Mouse (Mus musculus): ENCODE data around the gene Tmem254a.
"Not testable (repeated sequence)": the region's sequence is repeated elsewhere in the genome, so short reads cannot be mapped to it uniquely, and the experiment has no call there.

Gene Tmem254a

DNA sequence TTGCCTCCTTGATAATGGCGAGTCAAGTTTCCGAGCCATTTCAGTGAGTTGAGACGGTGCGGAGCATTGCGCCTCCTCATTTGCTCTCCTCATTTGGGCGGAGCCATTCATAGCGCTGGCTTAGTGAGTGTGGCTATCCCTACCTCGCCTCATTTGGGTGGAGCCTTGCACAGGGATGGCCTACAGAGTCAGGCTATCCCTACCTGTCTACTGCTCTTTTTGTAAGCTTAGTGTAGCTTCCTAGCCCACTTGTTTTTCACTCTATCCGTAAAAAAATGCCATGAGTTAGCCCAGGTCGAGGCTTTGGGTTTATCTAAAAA, at the start of gene Tmem254a:
Gene Tmem254a, minus strand, starts transcription at position 111 of the 320 bp plus-strand sequence.
- DNase-seq = not testable (repeated sequence)

DNA sequence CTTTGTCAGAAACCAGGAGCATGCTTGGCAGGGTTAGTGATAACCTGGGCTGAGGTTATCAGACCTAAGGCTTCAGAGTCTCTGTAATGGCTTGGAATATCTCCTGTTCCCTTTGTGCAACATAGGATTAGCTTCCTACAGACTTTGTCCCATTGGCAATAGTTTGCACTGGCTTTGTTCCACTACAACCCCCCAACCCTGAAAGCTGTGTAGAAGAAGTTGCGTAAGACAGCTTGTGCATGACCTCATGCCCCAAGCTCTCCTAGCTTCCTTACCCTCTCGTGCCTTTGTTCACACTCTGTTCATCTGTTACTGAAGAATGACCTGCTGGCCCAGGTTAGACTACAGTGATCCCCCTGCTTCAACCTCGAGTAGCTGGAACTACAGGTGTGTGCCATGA, 30.4 kb upstream of the Tmem254a start:
- not testable (repeated sequence) for DNase-seq

DNA sequence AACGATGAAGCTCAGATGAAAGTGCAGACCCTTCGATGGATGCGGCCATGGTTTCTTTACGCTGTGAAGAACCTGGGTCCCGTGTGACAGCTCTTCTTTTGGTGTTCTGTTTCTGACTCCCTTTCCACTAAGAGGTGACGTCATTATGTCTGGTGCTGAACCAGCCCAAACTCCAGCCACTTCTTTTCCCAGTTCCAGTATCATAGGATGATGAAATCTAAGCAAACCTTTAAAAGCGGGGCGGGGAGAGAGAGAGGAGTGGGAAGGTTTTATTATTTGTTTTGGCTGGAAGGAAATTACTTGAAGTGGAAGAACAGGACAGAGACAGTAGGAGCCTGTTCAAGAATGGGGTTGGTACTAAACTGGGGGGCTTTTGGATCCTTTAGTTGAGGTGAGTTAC, 10.5 kb upstream of the Tmem254a start, which contains the start of gene Cphx1:
Gene Cphx1, plus strand, starts transcription at position 301 of the 400 bp plus-strand sequence.
- not testable (repeated sequence) for DNase-seq

DNA sequence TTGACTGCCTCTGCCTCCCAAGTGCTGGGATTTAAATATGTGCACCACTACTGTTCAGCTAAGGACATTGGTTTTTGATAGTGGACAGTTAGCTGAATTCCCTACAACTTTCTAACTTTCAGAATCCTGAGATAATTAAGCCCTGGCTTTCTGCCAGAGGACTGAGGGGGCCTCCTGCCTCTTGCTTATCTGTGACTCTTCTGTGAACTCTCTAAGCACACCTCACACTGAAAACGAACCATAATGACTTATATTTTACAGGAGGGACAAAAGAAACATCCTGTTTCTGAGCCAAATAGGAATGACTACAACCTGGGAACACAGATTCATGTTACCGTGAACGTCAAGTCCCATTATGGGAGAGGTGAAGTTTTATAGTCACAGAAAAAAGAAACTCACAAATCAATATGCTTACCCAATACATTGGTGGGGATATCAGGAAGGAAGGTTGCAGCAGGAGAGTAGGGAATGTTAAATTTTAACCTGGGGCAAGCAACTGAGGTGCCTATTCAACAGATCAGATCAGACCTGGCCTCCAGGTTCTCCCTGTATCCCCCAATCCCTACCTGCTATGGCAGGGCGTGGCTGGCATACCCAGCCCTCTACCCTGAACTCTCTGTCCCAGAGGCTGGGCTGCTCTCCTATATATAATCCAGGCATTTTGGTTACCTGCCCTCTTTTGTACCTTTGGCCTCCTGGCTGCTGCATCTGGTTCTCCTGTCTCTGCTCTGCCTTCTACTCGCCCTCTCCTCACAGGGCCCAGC, 9.6 kb upstream of the Tmem254a start:
- DNase-seq = not testable (repeated sequence)

DNA sequence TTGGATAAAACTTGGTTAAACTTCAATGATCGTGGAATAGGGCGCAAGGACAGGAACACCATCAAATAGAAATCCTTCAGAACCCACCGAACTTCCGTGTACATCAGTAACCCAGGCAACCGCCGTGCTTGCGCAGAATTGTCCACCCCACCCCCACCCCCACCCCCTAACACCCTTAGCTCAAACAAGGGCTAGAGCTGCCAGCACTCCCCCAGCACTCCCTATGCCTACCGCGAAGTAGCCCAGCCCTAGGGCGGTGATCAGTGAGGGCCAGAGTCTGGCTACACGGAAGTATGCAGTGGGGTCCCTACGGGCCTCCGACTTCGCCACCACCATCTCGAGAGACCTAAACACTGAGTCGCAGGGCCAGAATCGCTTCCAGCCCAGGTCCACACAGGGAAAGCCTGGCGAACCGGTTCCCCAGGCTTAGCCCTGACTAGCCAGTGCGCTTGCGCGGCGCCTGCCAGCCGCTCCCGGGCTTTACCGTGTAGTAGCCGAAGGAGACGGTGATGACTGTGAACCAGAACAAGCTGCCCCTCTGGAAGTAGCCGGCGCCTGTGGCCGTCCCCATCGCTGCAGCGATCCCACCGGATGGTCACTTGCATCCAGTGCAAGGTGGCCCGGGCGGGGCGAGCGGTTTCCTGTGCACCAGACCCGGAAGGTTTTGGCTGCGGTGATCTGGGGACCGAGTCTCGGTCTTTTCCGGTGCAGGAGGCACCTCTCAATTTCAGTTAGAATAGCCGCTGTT, 484 bp downstream of the Tmem254a start:
- DNase-seq = not testable (repeated sequence)

DNA sequence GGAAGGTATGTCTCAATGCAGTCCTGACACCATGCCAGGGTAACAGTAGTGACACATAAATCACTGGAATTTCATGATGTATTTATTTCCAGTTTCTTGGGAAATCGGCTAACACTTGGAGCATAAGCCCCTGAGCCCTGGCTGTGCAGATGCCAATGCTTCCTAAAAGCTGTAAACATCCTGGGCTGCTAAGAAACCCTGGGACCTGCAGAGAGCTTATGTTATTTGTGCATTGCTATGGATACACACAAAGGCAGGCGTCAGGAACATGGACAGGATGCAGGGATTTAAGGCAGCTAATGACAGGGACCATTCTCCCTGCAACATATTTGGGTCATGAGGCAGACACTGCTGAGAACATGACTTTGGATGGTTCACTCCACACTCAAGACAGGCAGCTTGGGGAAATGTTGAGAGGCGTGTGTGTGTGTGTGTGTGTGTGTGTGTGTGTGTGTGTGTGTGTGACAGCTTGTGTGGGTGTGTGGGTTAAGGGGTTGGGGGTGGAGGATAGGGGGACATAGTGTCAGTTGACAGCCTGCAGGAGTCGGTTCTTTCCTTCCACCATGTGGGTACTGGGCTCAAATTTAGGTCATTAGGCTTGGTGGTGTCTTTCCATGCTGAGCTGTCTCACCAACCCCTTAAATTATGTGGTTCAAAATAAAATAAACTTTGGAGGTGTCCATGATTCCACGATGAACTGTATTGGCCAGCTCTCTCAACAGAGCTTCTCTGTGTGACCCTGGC, 8.9 kb downstream of the Tmem254a start:
- not testable (repeated sequence) for DNase-seq

DNA sequence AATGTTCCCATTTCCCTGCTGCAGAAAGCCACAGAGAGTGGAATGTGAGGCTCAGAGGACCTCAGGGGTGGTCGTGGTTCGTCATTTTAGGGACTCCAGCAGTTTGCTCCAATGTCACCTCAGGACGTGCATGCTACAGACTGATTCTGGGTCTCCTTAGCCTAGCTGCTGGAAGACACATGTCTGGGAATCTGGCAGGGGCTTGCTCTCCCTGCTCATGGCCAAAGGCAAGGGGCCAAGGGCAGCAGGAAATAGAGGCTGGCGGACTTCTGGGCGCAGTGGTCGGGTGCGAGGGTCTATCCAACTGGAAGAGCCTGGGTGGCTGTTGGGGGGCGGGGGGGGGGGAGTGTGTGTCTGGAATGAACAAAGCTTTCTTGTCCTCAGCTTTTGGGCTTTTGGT, 18.5 kb downstream of the Tmem254a start:
- not testable (repeated sequence) for DNase-seq

DNA sequence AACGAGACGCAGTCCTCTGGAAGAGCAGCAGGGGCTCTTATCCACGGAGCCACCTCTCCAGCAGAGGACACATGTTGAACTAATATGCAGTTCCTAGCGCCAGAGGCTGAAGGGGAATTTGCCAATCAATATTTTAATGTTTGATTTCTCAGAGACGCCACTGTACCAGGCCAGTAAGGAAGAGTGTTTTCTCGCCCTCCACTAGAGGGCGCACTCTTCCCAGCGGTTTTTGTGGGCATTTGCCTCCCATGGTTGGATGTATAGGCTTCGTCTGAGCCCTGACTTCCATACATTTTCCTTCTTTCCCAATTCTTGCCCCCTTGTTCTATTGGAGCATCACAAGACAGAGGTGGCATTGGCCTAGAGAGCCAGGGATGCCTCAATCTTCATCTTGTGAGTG, 20.2 kb downstream of the Tmem254a start:
- not testable (repeated sequence) for DNase-seq

DNA sequence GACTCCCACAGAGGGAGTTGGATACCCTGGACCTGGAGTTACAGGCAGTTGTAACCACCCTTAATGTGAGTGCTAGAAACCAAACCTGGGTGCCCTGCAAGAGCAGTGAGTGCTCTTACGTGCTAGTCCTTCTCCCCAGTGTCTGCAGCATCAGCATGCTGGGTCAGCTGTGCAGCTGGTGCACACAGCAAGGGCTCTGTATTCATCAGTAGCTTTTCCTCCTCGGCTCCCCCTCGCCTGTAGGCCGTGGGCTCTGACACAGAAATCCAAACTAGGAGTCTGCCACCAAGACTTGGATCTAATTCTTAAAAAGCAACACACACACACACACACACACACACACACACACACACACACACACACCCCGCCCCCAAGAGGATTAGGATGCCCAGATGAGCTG, 22.2 kb downstream of the Tmem254a start:
- not testable (repeated sequence) for DNase-seq

DNA sequence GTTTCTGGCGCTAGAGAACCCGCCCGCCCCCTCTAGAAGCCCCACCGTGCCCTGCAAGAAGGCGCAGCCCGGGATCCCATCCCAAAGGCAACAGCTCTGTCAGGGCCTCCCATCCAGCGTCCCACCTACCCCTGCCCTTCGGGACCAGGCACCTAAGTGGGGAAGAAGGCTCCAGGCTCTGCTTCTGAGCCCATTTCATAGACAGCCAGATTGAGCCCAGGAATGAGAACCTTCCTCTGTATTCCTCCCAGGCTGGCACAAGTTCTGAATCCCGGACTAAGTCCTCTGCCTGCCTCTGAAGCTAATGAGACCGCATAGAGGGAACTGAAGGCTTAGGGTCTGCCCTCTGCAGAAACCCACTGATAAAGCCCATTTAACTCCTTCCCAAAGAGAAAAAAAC, 24.5 kb downstream of the Tmem254a start, which contains the start of gene Plac9a:
Gene Plac9a, minus strand, starts transcription at position 101 of the 400 bp plus-strand sequence.
- not testable (repeated sequence) for DNase-seq

DNA sequence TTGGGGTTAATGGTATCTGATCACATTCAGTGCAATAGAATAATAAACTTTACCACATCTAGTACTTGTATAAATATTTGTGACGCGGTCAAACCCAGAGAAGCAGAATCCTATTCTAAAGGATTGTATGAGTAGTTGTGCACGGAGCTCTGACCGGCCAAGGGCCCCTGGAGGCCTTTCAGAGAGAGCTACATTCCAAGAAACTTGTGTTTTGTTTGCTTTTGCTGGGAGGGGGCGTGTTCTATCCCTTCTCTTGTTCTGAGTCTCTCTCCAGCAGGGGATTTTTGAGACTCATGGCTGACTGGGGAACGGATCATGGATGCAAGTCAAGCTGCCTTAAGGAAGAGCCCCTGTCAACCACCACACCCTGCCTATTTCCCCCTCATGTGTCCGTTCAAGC, 31.8 kb downstream of the Tmem254a start:
- DNase-seq = not testable (repeated sequence)

DNA sequence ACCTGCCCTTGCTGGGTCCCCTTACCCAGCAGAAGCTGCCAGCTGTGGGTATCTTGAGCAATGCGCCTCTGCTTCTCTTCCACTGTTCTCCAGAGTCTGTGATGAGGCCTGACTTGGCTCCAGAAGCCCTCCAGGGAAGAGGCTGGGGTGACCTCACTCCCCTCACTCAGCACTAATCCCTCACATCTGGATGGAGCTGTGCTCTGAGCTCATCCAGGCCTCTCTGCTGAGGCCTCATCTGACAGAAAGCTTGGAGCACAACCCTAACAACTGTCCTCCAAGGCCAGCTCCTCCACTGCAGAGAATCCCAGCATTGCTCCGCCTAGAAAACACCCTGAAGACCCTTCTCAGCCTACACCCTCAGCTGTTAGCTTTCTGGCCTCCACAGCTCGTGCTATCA, 32.9 kb downstream of the Tmem254a start:
- DNase-seq = not testable (repeated sequence)

DNA sequence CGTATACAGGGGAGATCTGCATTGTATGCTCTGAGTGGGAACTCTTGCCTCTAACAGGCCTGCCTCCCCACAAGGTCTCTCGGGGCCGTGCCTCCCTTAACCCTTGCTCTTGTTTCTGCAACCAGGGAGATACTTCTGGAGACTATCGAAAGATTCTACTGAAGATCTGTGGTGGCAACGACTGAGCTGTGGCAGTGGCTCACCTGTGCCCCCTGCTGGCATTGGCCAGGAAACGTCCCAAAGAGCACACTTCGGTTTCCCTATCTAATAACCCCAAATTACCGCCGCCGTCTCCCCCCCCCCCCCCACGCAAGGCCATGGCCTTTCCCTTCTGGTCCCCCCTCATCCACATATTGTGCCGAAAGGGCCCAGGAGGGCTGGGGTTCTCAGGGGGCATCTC, 41.6 kb downstream of the Tmem254a start:
- DNase-seq = not testable (repeated sequence)

DNA sequence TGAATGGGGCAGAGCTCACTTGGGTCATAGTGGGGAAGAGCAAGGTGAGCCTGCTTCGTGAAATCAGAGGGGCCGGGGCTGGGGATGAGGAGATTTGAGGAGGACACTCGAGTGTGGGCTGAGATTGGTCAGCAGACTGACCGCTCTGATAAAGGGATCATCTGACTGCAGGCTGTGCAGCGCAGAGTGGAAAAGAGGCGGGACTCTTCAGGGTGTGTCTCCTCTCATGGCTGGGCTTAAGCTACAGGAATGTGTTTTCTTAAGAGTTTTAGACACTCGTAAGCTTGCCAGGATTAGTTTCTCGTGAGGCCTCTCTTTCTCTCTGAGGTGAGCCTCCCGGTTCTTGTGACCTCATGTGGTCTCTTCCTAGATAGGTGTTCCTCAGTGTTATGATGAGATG, 45.7 kb downstream of the Tmem254a start:
- DNase-seq = not testable (repeated sequence)

DNA sequence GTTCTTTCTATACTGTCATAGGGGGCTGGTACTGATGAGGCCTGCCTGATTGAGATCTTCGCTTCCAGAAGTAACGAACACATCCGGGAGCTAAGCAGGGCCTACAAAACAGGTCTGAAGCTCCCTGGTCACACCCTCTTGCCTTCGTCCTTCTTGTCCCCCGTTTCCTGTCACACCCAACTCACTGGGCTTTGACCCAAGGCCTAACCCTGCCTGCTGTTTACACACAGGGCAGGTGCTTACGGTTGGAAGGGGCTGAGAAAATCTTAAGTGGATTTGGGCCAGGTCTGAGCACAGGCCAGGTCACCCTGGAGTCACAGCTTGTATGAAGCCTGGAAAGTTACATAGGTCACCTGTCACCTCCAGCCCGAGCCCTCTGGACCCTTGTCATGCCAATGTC, 50.8 kb downstream of the Tmem254a start:
- DNase-seq = not testable (repeated sequence)
